Mouse (Mus musculus) retina, postnatal 7 days (tissue): ENCODE data around the gene 1700034J05Rik.

Source experiments
- DNase-seq: peaks from one replicate; pipeline ENCODE4 v3.0.0-alpha.2; 2012; ENCODE audit warnings: low read depth, low spot score

The 1700034J05Rik gene

GRCm38 (mm10) chr6:146926415-146926980 is 27.7 kb downstream of the 1700034J05Rik start:
- no peak for DNase-seq

GRCm38 (mm10) chr6:146918341-146918740 is 35.9 kb downstream of the 1700034J05Rik start:
- DNase-seq = no peak

- no peak for DNase-seq
These were observed 36.8 kb downstream of the 1700034J05Rik start for GRCm38 (mm10) chr6:146917396-146917795.

- DNase-seq = no peak
These were observed 38.4 kb downstream of the 1700034J05Rik start for GRCm38 (mm10) chr6:146915808-146916207.

GRCm38 (mm10) chr6:146913489-146914198 is 40.6 kb downstream of the 1700034J05Rik start:
- DNase-seq = no peak

- DNase-seq = no peak
These were observed 41.3 kb downstream of the 1700034J05Rik start for GRCm38 (mm10) chr6:146912835-146913488.

- DNase-seq = no peak
These were observed 43.4 kb downstream of the 1700034J05Rik start for GRCm38 (mm10) chr6:146910801-146911200.

- DNase-seq = no peak
These were observed 44.3 kb downstream of the 1700034J05Rik start for GRCm38 (mm10) chr6:146909725-146910489.

- no peak for DNase-seq
These were observed 45.4 kb downstream of the 1700034J05Rik start for GRCm38 (mm10) chr6:146908801-146909200.

- no peak for DNase-seq
These were observed 46.4 kb downstream of the 1700034J05Rik start for GRCm38 (mm10) chr6:146907795-146908190.

DNA sequence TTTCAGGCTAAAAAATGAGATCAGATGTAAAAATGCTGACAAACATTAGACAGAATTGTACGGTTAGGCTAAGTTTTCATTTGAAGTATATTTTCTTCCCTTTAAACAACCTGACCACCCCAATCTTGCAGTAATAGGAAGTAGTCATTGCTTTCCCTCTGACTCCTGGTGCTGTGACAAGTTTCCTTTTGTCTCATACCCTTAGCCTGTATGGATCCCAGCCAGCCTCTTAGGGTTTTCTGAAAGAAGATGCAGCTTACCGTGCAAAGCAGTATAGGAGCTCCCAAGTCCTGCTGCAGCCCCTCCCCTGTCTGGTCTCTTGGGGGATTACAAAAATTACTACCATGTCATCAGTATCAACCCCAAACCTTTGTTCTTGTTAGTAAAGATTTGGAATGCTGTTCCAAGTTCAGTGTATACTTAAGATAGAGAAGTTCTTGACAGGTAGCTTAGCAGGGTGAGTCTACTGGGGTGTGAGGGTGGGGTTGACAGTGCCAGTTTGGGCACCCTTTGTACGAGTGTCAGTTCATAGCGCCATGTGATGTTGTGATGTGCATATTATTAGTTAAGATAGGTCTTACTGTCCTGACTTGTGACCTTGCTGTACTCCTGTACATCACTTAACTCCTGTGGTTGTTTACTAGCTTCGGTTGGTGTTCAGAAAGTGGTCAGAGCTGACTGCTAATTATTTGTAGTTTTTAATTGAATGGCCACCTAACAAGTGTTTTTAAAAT is 47.0 kb downstream of the 1700034J05Rik start:
- DNase-seq = no peak

DNA sequence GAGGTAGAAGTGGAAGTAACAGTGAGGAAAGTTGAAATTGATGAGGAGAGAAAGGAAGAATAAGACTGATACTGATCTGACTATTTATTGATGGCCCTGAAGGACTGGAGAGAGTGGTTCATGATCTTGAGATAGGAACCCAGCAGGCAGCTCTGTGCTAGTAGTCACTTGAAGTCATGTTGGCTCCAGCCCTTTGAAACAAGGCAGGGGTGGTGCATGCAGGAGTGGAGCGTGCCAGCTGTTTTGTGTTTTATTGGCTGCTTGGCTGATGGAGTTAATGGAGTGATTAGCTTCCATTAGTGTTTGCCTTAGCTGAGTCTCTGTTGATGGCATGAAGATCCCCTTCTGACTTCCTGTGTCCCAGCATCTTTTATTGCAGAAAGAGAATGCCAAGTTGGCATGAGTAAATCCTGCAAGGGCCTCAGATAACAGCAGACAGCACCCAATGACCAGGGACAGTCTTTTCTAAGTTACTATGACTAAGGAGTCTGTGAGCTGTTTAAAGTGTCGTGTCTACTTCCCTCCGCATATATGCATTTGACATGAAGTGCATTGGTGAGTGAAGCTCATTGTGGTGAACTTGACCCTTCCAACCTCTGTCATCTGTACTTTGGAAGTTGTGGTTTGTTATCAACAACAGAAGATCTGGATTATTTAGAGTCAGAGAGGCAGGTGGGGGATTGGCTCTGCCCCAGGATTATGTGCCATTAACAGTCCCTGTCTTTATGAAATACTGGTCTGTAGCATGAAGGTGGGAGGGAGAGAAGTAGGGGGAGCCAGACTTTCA is 48.0 kb downstream of the 1700034J05Rik start:
- no peak for DNase-seq

DNA sequence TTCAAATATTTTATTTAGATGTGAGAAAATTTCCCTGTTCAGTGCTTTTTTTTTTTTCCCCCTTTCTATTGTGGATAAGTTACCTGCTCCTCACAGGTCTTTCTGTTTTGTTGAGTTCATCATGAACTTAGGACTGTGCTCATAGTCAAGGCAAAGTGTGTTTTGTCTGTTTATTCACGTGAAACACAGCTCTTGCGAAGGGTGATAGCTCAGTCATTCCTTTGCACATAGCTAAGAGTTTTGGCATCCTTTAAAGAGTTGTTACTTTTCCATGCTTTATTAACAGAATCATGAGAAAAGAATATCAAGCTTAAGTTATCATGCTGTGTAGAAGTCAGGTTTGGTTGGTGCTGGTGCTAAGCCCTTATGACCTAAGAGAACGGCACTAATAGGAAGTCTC is 49.5 kb downstream of the 1700034J05Rik start:
- DNase-seq = no peak

DNA sequence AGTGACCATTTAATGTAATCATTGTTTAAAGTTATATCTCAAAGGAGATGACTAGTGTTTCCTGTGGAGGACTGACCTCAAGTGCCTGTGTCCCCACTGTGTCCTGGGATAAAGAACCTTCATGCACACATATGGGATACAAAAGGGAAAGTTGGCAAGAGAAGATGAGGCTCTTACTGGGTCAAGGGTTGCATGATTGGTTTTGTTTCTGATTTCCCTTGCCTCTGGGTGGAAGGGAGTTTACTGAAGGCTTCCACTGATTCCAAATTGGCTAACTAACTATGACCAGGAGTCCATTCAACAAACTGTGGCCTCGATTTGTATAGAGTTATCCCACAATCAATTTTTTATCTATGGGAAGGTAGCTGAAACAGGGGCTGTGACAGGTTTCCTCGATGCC is 50.6 kb downstream of the 1700034J05Rik start:
- no peak for DNase-seq

- no peak for DNase-seq
These were observed 52.3 kb downstream of the 1700034J05Rik start for GRCm38 (mm10) chr6:146901929-146902328.
